Mouse (Mus musculus) right cerebral cortex, postnatal 4 days (tissue): Measurements from ENCODE around the gene Gtpbp1.

Experiments
- DNase-seq: peaks from one replicate; pipeline ENCODE4 v3.0.0-alpha.2; 2022

Gtpbp1 gene

DNA sequence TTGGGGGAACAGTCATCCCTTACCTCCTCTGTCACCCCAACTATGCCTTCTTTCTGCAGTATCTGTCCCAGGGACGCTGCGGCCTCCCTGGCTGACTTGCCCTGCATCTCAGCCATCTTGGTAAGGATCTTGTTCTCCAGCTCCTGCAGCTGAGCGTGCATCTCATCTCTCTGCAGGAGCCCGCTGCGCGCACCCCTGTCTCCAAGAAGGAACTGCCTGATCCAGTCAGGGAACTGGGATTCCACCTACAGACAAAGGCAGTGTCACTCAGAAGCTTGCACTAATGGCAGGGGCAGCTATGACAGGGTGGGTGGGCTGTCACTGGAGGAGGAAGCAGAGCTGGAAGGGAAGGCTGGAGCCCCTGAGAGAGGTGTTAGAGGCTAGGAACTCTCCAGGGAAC lies 37.2 kb downstream of the Gtpbp1 start:
- no peak for DNase-seq

- DNase-seq, result no peak
These were observed 37.7 kb downstream of the Gtpbp1 start for GRCm38 (mm10) chr15:79728311-79728710.

DNA sequence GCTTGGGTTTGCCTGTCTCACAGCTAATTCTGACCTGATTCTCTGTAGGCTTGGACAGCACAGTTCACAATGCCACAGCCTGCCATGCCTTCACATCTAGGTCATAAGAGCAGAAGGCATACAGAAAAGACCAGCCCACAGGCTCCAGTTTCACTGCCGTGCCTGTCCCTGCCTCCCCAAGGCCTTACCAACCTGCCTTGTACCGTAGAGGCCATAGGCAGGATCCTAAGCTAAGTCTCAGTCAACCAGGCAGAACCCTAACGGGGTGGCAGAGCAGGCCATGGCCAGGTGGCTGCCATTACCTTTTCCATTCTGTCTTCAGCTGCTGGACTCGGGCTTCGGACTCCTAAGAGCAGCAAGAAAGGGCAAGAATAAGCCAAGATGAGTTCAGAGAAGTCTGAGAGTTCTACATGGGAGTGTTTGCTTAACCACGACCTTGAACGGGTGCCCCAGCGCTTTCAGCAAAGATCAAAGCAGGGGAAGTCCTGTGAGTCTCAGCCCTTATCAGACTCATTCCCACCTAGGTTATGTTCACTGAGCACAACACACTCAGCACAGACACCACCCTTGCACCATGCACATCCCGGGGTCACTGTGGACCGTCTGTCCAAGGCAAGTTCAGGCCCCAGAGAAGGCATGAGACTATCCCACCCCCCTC lies 38.2 kb downstream of the Gtpbp1 start:
- no peak for DNase-seq

GRCm38 (mm10) chr15:79731554-79731953 lies 40.9 kb downstream of the Gtpbp1 start:
- DNase-seq, result no peak

DNA sequence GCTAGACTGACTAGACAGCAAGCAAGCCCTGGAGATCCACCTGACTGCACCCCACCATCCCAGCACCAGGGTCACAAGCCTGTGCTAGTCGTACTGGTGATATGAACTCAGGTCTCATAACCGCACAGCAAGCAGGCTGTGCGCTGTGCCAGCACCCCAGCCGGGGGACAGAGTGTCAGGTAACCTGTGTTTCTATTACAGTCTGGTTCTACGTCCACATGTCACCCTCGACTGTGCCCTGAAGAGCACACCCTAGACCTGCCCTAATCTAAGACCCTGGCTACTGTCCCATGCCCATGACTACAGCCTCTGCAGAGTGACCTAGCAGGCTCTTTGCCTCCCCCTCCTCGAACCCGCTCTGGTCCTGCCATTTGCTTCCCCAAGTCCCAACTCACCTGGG lies 42.5 kb downstream of the Gtpbp1 start:
- no peak for DNase-seq

DNA sequence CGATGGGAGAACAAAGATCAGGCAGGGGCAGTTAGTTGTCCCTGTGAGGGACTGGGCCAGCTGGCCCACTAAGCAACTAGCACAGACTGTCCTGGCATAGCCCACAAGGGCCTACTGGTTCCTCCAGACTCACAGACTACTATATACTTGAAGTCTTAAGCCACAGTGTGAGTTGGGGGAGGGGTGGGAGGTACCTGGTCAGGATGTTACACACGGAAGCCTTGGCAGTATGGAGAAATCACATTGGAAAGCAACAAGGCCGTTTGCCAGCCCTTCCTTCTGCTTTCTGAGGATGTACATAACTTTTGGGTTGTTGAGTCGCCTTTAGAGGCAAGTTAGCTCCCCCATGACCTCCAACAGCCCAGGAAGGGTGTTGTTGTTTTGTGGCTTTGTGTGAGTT lies 43.0 kb downstream of the Gtpbp1 start:
- DNase-seq, result no peak

DNA sequence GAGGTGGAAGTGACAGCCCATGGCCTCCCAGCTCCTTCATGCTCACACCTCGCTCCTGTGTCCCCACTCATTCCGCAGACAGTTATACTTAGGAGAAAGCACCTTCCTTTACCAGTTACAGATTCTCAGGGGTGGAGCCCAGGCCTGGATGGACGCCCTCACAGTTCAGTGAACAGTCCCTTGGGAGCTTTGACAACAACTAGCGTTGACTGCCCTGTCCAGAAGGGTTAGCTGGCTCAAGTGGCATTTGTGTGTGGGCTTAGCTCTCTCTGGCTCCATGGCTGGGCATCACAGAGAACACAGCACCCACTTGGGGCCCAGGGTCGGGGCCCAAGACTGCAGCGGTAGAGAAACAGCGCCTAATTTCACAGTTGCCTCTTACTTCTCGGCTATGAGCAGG lies 43.7 kb downstream of the Gtpbp1 start:
- DNase-seq, result no peak

- DNase-seq, result no peak
These were observed 50.1 kb downstream of the Gtpbp1 start for GRCm38 (mm10) chr15:79740739-79741138.

DNA sequence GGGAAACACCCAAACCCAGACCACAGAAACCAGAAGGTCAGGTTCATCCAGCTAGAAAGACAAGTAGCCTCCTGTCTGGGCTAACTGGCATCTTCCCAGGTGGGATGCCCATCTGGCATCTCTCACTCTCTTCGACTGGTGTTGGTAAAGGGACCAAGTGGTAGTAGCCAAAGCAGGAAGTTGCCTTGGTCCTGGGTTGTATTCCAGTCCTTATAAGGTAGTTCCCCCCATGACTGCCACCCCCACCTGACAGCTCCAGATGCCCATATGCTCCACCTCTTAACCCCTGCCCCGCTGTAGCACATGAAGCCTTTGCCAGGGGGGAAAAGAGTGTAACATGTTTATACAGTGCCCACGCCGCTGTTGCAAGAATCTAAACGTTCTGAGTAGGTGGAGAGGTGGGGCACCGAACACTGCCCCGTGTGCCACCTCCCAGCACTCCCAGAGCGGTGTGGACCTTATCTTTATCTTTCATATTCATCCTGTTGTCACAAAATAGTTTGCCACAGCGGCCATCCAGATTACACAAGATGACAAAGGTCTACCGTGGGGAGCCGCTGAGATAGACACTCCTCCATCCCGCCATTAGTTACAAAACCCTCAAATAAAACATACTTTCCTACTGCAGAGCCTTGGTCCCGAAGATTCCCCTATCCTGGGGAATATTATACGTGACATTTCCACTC lies 50.7 kb downstream of the Gtpbp1 start:
- DNase-seq, result no peak

- peak; percentile 94 for DNase-seq
These were observed 51.5 kb downstream of the Gtpbp1 start, which contains the start of gene Sun2 for GRCm38 (mm10) chr15:79741921-79742705. Gene Sun2 (minus strand): TSS chr15:79742536.

- DNase-seq, result no peak
These were observed 52.0 kb downstream of the Gtpbp1 start for GRCm38 (mm10) chr15:79742706-79743023.

GRCm38 (mm10) chr15:79744001-79744400 lies 53.4 kb downstream of the Gtpbp1 start:
- DNase-seq, result no peak

GRCm38 (mm10) chr15:79744742-79745141 lies 54.1 kb downstream of the Gtpbp1 start:
- DNase-seq, result no peak

GRCm38 (mm10) chr15:79745312-79745711 lies 54.7 kb downstream of the Gtpbp1 start:
- no peak for DNase-seq

DNA sequence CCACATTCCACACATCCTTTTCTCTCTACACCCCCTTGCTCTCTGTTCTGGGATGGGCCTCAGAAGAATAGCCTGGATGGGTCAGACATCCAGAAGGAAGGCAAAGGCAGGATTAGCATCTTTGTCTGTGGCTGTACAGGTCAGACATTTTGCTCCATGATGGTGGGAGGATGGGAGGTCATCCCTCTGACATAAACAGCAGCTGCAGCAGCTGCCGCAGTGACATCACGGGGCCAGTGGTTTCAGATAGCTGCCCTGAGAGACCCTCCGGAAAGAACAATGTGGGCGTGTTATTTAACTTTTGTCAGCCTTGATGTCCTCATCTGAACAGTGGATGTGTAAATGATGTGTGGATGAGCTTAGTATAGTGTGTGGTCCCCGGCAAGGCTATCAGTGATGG lies 55.2 kb downstream of the Gtpbp1 start:
- no peak for DNase-seq

- DNase-seq, result no peak
These were observed 57.4 kb downstream of the Gtpbp1 start for GRCm38 (mm10) chr15:79747998-79748397.

DNA sequence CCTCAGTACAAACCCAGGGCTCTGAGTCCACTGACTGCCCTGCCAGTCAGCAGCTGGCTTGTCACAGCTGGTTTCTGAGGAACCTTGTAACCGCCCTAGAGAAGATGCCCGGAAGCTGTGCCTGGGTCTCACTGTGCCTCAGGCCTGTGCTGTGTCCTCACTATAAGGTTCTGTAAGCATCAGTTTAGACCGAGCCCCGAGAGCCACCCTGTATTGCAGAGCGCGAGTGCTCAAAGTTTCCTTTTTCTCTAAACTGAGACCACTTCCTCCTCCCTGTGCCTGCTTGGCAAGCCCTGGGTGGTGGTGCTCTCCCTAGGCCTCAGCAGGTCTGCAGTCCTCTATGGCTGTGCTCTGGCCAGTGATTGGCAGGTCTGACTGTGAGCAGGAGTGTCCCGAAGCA lies 58.5 kb downstream of the Gtpbp1 start:
- no peak for DNase-seq

GRCm38 (mm10) chr15:79750266-79750665 lies 59.6 kb downstream of the Gtpbp1 start:
- DNase-seq, result no peak

DNA sequence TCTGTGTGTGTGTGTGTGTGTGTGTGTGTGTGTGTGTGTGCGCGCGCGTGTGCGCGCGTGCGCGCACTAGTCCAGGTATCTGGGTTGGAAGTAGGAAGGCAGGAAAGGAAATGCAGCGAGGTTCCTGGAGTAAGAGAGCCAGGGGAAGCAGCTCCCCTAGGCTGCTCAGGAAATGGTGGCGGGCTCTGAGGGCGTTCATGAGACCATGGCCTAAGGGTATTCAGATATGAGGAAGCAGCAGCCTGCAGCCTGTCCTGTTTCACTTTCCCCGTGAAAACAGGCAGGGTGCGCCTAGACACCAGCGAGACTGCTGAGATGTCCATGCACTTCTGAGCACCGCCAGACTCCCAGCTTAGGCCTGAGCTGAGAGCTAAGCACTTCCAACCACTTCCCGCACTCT lies 61.1 kb downstream of the Gtpbp1 start:
- no peak for DNase-seq

- peak; percentile 73 for DNase-seq
These were observed 62.2 kb downstream of the Gtpbp1 start for GRCm38 (mm10) chr15:79752742-79753419.

DNA sequence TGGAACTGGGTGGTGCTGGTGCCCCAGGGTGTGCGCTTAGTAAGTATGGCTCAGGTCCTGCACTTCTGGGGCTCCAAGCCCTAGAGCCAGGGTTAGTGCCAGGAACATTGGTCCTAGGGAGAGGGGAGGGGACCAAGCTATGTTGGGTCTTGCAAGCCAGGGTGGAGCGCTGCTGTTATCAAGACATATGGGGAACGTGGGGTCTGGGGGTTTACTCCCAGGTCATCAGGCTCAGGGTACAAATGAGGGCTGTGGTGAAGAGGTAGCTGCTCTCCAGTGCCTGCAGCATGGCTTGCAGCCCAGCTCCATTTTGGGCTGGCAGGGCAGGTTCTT lies 62.7 kb downstream of the Gtpbp1 start:
- no peak for DNase-seq

DNA sequence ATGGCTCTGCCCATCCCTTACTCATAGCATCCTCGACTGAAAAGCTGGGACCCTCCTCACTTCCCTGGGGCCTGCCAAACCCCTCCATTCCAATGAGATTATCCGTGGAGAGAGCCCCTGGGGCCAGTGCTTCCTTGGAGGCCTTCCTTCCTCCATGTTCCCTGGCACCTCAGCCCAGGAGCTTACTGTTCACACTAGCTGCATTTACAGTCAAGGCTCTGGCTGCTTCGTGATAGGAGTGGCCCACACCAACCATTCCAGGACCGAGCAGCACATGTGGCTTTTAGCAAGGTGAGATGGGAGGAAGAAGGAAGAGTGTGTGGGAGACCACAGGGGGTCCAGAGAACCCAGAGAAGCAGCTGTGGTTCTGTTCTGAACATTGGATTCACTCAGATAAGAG lies 63.2 kb downstream of the Gtpbp1 start:
- DNase-seq, result no peak

DNA sequence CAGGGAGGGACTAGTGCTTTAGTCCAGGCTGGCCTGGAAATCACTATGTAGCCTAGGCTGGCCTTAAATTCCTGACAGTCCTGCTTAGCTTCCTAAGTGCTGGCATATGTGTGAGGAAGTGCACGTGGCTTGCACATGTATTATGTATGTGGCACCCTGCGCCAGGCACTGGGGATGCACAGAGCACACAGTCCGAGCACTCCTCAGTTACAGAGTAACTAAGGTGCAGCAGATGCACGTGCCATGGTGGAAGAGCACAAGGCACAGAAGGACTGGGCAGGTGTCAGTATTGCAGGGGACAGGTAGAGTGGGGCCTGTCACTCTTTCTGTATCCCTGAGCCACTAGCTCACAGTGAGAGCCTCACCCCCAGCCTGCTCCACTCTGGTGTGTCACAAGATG lies 64.5 kb downstream of the Gtpbp1 start:
- no peak for DNase-seq
